Mouse (Mus musculus) E14TG2a.4 (cell line): ENCODE measurements around the gene Atp6v1e2.

Source experiments
- H3K27me3 ChIP-seq: 2 replicates; pipeline ENCODE4 v1.6.1; 2014; ENCODE audit warnings: low read length, control low read depth; ENCODE audit not compliant: insufficient read depth
- H3K36me3 ChIP-seq: 2 replicates; pipeline ENCODE4 v1.6.1; 2014; ENCODE audit warnings: low read length, control low read depth; ENCODE audit not compliant: insufficient read depth
- H3K4me1 ChIP-seq: replicated peaks from 2 replicates; pipeline ENCODE4 v1.6.1; 2014; ENCODE audit warnings: low read depth, low read length, control low read depth
- H3K4me3 ChIP-seq: replicated peaks from 2 replicates; pipeline ENCODE4 v1.5.1; 2014; ENCODE audit warnings: mild to moderate bottlenecking, low read length
- H3K9me3 ChIP-seq: 2 replicates; pipeline ENCODE4 v1.6.1; 2014; ENCODE audit warnings: low read length, control low read depth
- CTCF ChIP-seq: conservative IDR thresholded peaks from 2 replicates; pipeline ENCODE4 v1.5.1; 2014; ENCODE audit warnings: low read length
- NANOG ChIP-seq: IDR thresholded peaks from 2 replicates; pipeline ENCODE4 v1.6.1; 2014; ENCODE audit warnings: borderline replicate concordance, low read length, mixed read lengths
- POU5F1 ChIP-seq: IDR thresholded peaks from 2 replicates; pipeline ENCODE4 v1.6.1; 2014; ENCODE audit warnings: low read length, borderline replicate concordance

Atp6v1e2 gene

DNA sequence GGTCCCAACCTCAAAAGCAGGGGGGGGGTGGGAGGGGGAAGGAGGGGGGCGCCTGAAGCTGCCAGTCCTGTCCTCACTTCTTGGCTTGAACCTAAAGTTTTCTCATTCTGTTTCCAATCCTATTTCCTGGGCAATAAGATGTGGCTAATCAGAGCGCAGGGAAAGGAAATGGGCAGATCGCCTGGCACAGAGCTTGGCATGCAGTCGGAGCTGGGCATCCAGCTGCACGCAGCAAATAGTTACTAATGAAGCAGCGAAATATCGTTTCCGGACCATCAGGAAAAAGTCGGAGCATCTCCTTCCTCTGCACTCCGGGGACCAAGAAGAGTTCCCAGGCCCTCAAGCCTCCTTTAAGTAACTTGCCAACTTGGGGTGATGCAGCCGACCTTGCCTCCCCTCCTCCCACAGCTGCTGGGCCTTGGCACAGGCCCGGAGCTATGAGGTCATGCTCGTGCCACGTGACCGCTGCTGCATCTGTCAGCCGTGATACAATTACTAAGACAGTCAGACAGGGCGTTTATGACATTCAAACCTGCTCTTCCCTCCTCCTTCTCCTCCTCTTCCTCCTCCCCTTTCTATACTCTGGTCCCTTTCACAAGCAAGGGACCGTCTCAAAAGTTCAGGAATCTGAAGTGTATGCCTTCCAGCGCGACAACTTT is 10.1 kb downstream of the Atp6v1e2 start:
- Histone ChIP-seq H3K9me3 (no peaks in the 10 kb centered on the region), H3K27me3 (peaks cover 32% of the 10 kb centered on the region), H3K4me1 (peaks cover 40% of the 10 kb centered on the region), H3K36me3 (no peaks in the 10 kb centered on the region), H3K4me3 (0 out of 2 replicates have a peak overlapping the region, but pooled peaks have one; percentile 4)
- TF ChIP-seq CTCF (no peak), POU5F1 (no peak), NANOG (no peak)

DNA sequence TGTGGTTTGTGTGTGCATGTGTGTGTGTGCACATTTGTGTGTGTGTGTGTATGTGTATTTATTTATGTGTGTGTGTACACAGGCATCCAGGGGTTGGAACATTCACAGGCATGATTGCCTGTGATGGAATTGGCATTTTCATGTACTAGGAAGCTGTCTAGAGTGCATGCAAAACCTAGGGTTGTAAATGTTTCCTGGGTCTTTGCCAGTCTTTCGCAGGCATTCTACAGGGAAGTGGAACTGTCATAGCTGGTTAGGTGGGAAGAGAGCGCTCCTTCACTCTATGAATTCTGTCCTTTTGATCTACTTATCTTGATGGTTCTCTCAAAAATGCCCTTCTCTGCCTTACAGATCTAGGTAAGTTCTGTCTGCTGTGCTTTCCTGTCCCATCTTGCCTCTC is 10.6 kb downstream of the Atp6v1e2 start:
- Histone ChIP-seq H3K27me3 (peaks cover 28% of the 10 kb centered on the region), H3K4me3 (no peak overlapping the region), H3K36me3 (no peaks in the 10 kb centered on the region), H3K4me1 (peaks cover 45% of the 10 kb centered on the region), H3K9me3 (no peaks in the 10 kb centered on the region)
- TF ChIP-seq NANOG, result no peak
- TF ChIP-seq CTCF, result no peak
- TF ChIP-seq POU5F1, result no peak

- Histone ChIP-seq H3K36me3 (no peaks in the 10 kb centered on the region), H3K4me3 (peak overlapping the region; percentile 46), H3K27me3 (peaks cover 15% of the 10 kb centered on the region), H3K9me3 (no peaks in the 10 kb centered on the region), H3K4me1 (peaks cover 43% of the 10 kb centered on the region)
- TF ChIP-seq POU5F1 (no peak), NANOG (no peak), CTCF (no peak)
Measured at GRCm38 (mm10) chr17:86932896-86933295, 14.8 kb downstream of the Atp6v1e2 start.

DNA sequence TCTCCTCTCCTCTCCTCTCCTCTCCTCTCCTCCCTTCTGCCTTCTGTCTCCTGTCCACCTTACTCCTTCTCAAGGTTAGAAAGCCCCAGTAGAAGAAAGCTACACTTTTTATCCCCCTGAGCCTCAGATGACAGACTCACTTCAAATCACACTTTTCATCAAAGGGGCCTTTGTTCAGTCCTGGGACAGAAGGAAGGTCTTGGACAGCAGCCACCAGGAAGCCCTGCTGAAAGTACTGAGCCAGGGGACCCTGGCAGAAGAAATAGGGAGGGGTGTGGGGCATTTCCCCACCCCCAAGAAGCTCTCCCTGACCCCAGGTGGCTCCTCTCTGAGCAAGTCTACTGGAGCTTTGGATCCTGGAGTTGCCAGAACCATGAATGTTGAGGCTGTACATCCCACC is 17.7 kb downstream of the Atp6v1e2 start:
- peaks cover 44% of the 10 kb centered on the region for H3K4me1 ChIP-seq
- H3K4me3 ChIP-seq, result no peak overlapping the region
- peaks cover 11% of the 10 kb centered on the region for H3K9me3 ChIP-seq
- TF ChIP-seq POU5F1 (no peak), CTCF (no peak), NANOG (no peak)
- peaks cover 5% of the 10 kb centered on the region; the same call in 1 of the 2 replicates for H3K27me3 ChIP-seq
- H3K36me3 ChIP-seq, result no peaks in the 10 kb centered on the region; the same call in 1 of the 2 replicates

- peaks cover 11% of the 10 kb centered on the region for H3K9me3 ChIP-seq
- no peaks in the 10 kb centered on the region; the same call in 1 of the 2 replicates for H3K36me3 ChIP-seq
- 0 out of 2 replicates have a peak, but pooled peaks cover under 1% of the 10 kb centered on the region for H3K27me3 ChIP-seq
- TF ChIP-seq NANOG, result no peak
- peaks cover 50% of the 10 kb centered on the region for H3K4me1 ChIP-seq
- H3K4me3 ChIP-seq, result no peak overlapping the region
Measured at GRCm38 (mm10) chr17:86929355-86929754, 18.3 kb downstream of the Atp6v1e2 start.

- peaks cover 28% of the 10 kb centered on the region for H3K4me1 ChIP-seq
- no peak overlapping the region for H3K4me3 ChIP-seq
- no peaks in the 10 kb centered on the region; the same call in 1 of the 2 replicates for H3K36me3 ChIP-seq
- TF ChIP-seq POU5F1 (peak; percentile 28; the same call in 1 of the 2 replicates), CTCF (no peak)
- H3K27me3 ChIP-seq, result no peaks in the 10 kb centered on the region
- H3K9me3 ChIP-seq, result peaks cover 11% of the 10 kb centered on the region
Measured at GRCm38 (mm10) chr17:86926836-86927235, 20.9 kb downstream of the Atp6v1e2 start.

DNA sequence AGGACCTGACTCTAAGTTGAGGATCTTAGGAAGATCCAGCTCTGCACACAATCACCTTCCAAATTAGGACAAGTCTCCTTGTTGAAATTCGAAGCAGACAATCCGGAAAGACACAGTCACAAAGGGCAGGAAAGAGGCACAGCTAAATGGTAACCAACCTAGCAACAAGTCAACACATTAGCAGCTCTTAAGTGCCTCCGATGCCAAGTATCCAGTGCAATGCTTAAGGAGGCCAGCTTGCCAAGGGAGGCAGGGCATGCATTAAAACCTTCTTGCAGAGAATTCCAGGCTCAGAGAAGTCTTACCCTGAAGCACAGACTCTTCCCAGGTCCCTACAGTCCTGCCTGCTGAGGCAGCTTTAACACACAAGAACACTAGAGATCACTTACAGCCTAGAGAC is 23.0 kb downstream of the Atp6v1e2 start:
- no peak overlapping the region for H3K4me3 ChIP-seq
- no peak for TF ChIP-seq NANOG
- TF ChIP-seq CTCF, result no peak
- TF ChIP-seq POU5F1, result no peak
- H3K9me3 ChIP-seq, result peaks cover 11% of the 10 kb centered on the region
- H3K4me1 ChIP-seq, result peaks cover 18% of the 10 kb centered on the region
- no peaks in the 10 kb centered on the region; the same call in 1 of the 2 replicates for H3K36me3 ChIP-seq
- no peaks in the 10 kb centered on the region for H3K27me3 ChIP-seq

GRCm38 (mm10) chr17:86919729-86920128 is 28.0 kb downstream of the Atp6v1e2 start:
- TF ChIP-seq CTCF, result no peak
- no peak for TF ChIP-seq POU5F1
- no peak for TF ChIP-seq NANOG
- Histone ChIP-seq H3K36me3 (no peaks in the 10 kb centered on the region), H3K4me3 (no peak overlapping the region), H3K9me3 (no peaks in the 10 kb centered on the region), H3K27me3 (no peaks in the 10 kb centered on the region), H3K4me1 (peaks cover 9% of the 10 kb centered on the region)

GRCm38 (mm10) chr17:86918786-86919185 is 28.9 kb downstream of the Atp6v1e2 start:
- Histone ChIP-seq H3K4me1 (peaks cover 5% of the 10 kb centered on the region), H3K4me3 (no peak overlapping the region), H3K9me3 (no peaks in the 10 kb centered on the region), H3K27me3 (no peaks in the 10 kb centered on the region), H3K36me3 (no peaks in the 10 kb centered on the region)
- TF ChIP-seq POU5F1 (no peak), CTCF (peak; percentile 52)
